Mouse (Mus musculus) hindbrain, embryonic 12.5 days (tissue): Measurements from ENCODE around the gene Mxd3. TPM values are rescaled to one million over a fixed set of nuclear protein-coding genes. Genes with fewer than 3 reads are reported as not detected.
A peak's percentile ranks its signal among the peaks of the same experiment; 100 is the strongest.

Experiments used
- ATAC-seq: fragments of 200-750 bp; cut with Nextera tagmentation; 2 replicates; pipeline ENCODE4 v1.8.0; 2017; ENCODE audit warnings: moderate TSS enrichment; ENCODE audit not compliant: low FRiP score
- H3K27ac ChIP-seq: fragments of 300-500 bp; sonication (generic); 2 replicates; pipeline ENCODE4 v1.5.1; 2016; ENCODE audit warnings: mild to moderate bottlenecking
- H3K27me3 ChIP-seq: fragments of 300-500 bp; sonication (generic); 2 replicates; pipeline ENCODE4 v1.6.1; 2016; ENCODE audit warnings: mild to moderate bottlenecking
- H3K36me3 ChIP-seq: fragments of 300-500 bp; sonication (generic); 2 replicates; pipeline ENCODE4 v1.6.1; 2016; ENCODE audit warnings: mild to moderate bottlenecking
- H3K4me1 ChIP-seq: fragments of 300-500 bp; sonication (generic); 2 replicates; pipeline ENCODE4 v1.6.1; 2016
- H3K4me2 ChIP-seq: fragments of 300-500 bp; sonication (generic); replicated peaks from 2 replicates; pipeline ENCODE4 v1.6.1; 2016; ENCODE audit warnings: mild to moderate bottlenecking
- H3K4me3 ChIP-seq: fragments of 300-500 bp; sonication (generic); 2 replicates; pipeline ENCODE4 v1.5.1; 2016; ENCODE audit warnings: mild to moderate bottlenecking
- H3K9ac ChIP-seq: fragments of 300-500 bp; sonication (generic); 2 replicates; pipeline ENCODE4 v1.6.1; 2016; ENCODE audit warnings: mild to moderate bottlenecking, moderate library complexity
- H3K9me3 ChIP-seq: fragments of 300-500 bp; sonication (generic); replicated peaks from 2 replicates; pipeline ENCODE4 v1.6.1; 2016; ENCODE audit warnings: mild to moderate bottlenecking
- WGBS: fragments of 180-500 bp; shearing (Covaris S2); methylation state at CpG from one replicate; pipeline ENCODE4 v1.1.7; 2016; 5-methylcytosine and 5-hydroxymethylcytosine counted together
- polyA plus RNA-seq: library from polyadenylated mRNA; unstranded; fragments of >200 nt; fragmentation: Nextera tagmentation; extraction: Ambion mirVana; gene quantifications from 2 replicates; pipeline ENCODE4 v1.2.1, GENCODE M21; 2016

The Mxd3 gene
- polyA plus RNA-seq, 1 experiment from 2014 or later: 24.3 TPM

DNA sequence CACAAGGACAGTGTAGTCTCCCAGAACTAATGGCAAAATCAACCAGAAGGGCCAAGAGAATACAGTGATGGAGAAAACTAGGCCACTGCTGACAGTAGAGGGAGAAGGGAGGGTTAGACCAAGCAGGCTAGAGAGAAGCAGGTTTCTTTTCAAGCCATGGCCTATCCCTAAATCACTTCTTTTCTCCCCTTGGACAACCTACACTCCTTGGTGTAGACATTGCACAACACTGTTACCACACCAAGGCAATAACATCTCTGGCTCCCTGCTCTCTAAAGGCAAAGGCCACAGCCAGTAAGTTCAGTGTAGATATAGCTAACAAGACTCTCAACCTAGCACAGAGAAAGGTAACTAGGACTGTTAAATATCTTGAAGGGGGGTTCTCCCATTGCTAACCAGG lies 31.5 kb upstream of the Mxd3 start:
- Histone ChIP-seq H3K27ac (no peak overlapping the region), H3K4me2 (peak overlapping the region; percentile 91), H3K4me1 (peaks cover 19% of the 10 kb centered on the region), H3K27me3 (0 out of 2 replicates have a peak, but pooled peaks cover 5% of the 10 kb centered on the region), H3K36me3 (peaks cover 32% of the 10 kb centered on the region), H3K4me3 (peak overlapping the region; percentile 97), H3K9me3 (no peaks in the 10 kb centered on the region), H3K9ac (peak overlapping the region; percentile 92; the same call in 1 of the 2 replicates)
- no peak for ATAC-seq

DNA sequence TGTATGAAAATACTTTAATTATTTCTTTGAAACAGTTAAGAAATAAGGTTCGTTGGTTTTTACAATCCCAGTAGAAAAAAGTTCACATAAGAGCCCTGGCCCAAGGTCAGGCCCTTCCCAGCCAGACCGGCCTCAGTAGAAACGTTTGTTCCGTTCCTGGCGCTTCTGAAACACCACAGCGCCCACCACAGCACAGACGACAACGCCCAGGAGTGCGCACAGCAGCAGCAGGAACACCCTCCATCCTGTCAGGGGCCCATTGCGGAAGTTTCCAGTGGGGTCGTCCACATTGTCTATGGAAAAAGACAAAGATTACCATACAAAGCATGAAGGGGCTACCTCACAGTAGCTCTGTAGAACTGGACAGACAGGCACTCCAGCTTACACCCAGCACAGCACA lies 17.1 kb upstream of the Mxd3 start:
- no peak overlapping the region for H3K4me3 ChIP-seq
- no peak overlapping the region for H3K9ac ChIP-seq
- H3K27me3 ChIP-seq: no peaks in the 10 kb centered on the region
- no peaks in the 10 kb centered on the region for H3K4me1 ChIP-seq
- no peak for ATAC-seq
- H3K4me2 ChIP-seq: no peak overlapping the region
- 86% methylated on average over 11 of the region's 11 CpGs for whole genome bisulfite sequencing
- H3K9me3 ChIP-seq: no peaks in the 10 kb centered on the region
- H3K36me3 ChIP-seq: peaks cover 75% of the 10 kb centered on the region
- H3K27ac ChIP-seq: no peak overlapping the region

DNA sequence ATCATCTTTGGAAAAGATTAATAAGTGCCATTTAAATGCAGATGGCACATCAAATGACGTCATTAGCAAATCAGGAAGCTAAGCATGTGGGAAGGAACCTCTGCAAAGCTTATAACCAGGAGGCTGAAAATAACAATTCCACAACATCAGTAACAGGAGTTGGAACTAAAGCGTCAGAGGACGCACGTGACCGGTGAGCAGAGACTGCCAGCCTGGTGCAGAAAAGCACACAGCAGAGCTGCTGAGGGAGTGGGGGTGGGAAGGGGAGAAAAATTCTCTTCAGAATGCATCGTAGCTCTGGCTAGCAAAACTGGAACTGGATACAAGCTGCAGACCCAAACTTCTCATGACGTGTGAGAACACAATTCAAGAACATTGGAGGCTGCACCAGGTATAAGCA lies 14.7 kb upstream of the Mxd3 start:
- no peak overlapping the region for H3K4me2 ChIP-seq
- H3K9me3 ChIP-seq: no peaks in the 10 kb centered on the region
- H3K9ac ChIP-seq: no peak overlapping the region
- no peak for ATAC-seq
- 89% methylated on average over 7 of the region's 7 CpGs for WGBS
- no peak overlapping the region for H3K27ac ChIP-seq
- no peak overlapping the region for H3K4me3 ChIP-seq
- H3K36me3 ChIP-seq: peaks cover 56% of the 10 kb centered on the region
- H3K4me1 ChIP-seq: no peaks in the 10 kb centered on the region
- H3K27me3 ChIP-seq: no peaks in the 10 kb centered on the region

DNA sequence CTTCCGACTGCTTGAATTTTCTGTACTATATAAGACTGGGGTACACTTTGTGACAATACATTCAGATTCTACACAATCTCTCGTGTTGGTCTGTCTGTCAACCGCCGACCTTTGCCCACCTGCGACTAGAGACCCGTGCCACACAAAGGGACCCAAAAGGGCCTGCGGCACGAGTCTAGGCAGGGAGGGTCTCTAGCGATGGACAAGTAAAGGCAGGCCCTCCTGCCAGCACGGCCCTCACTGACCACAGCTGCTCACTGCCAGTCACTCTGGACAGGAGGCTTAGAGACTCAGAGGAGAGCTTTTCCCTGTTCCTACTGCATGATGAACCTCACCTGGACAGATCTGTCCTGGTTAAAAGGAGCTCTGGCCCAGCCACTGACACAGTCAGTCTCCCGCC lies 12.8 kb upstream of the Mxd3 start:
- WGBS: 38% methylated on average over 11 of the region's 11 CpGs
- Histone ChIP-seq H3K36me3 (peaks cover 39% of the 10 kb centered on the region), H3K27ac (no peak overlapping the region), H3K4me2 (no peak overlapping the region), H3K4me1 (no peaks in the 10 kb centered on the region), H3K9ac (no peak overlapping the region), H3K27me3 (no peaks in the 10 kb centered on the region), H3K9me3 (no peaks in the 10 kb centered on the region), H3K4me3 (no peak overlapping the region)
- ATAC-seq: no peak

DNA sequence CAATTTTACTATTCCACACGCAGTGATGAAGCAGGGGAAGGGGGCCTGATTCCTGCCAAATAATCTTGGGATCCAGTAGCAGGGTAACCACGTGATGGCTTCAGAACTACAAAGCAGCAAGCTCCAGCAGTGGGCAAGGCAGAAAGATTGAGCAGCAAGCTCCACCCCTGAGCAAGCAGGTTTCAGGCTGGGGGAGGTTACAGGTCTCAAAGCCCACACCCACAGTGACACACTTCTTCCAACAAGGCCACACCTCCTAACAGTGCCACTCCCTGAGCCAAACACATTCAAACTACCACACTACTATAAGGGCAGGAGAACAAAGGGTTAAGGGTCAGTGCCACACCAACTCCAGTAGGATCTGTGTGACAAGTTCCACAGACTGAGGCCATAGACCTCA lies 9.6 kb upstream of the Mxd3 start:
- no peak overlapping the region for H3K4me2 ChIP-seq
- no peak for ATAC-seq
- no peak overlapping the region for H3K27ac ChIP-seq
- H3K9ac ChIP-seq: no peak overlapping the region
- H3K4me3 ChIP-seq: no peak overlapping the region
- H3K9me3 ChIP-seq: no peaks in the 10 kb centered on the region
- WGBS: 40% methylated on average over 2 of the region's 2 CpGs
- no peaks in the 10 kb centered on the region for H3K27me3 ChIP-seq
- H3K36me3 ChIP-seq: peaks cover 7% of the 10 kb centered on the region
- H3K4me1 ChIP-seq: no peaks in the 10 kb centered on the region

DNA sequence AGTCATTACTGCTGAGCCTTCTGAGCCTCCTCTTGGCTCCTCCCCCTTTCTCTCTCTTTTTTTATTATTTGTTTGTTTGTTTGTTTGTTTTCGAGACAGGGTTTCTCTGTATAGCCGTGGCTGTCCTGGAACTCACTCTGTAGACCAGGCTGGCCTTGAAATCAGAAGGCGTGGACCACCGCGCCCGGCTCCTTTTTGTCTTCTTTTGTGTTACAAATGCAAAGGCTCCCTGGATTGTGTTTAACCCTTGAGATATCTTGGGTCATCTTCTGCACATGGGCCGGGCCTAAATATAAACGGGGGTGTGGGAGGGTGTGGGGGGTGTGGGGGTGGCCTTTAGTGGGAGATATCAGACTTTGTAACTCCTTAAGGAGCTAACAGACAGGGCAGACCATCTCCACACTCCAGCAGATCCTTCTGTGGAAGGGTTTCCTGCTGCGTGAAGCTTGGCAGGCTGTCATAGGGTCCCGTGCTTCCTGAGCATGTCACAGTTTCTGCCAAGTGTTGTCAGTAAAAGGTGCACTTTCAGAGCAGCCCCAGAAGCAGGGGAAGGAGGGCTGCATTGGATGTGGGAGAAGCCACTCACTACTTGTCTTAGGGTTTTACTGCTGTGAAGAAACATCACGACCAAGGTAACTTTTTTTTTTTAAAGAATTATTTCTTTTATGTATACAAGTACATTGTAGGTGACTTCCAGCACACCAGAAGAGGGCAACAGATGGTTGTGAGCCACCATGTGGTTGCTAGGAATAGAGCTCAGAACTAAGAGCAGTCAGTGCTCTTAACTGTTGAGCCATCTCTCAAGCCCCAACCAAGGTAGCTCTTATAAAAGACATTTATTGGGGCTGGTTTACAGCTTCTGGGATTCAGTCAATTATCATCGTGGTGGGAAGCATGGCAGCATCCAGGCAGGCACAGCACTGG lies 8.8 kb upstream of the Mxd3 start:
- no peak overlapping the region for H3K9ac ChIP-seq
- no peak overlapping the region for H3K4me2 ChIP-seq
- no peaks in the 10 kb centered on the region for H3K36me3 ChIP-seq
- no peaks in the 10 kb centered on the region for H3K4me1 ChIP-seq
- WGBS: 62% methylated on average over 12 of the region's 12 CpGs
- no peak overlapping the region for H3K4me3 ChIP-seq
- H3K27me3 ChIP-seq: no peaks in the 10 kb centered on the region
- H3K9me3 ChIP-seq: no peaks in the 10 kb centered on the region
- ATAC-seq: no peak
- H3K27ac ChIP-seq: no peak overlapping the region

DNA sequence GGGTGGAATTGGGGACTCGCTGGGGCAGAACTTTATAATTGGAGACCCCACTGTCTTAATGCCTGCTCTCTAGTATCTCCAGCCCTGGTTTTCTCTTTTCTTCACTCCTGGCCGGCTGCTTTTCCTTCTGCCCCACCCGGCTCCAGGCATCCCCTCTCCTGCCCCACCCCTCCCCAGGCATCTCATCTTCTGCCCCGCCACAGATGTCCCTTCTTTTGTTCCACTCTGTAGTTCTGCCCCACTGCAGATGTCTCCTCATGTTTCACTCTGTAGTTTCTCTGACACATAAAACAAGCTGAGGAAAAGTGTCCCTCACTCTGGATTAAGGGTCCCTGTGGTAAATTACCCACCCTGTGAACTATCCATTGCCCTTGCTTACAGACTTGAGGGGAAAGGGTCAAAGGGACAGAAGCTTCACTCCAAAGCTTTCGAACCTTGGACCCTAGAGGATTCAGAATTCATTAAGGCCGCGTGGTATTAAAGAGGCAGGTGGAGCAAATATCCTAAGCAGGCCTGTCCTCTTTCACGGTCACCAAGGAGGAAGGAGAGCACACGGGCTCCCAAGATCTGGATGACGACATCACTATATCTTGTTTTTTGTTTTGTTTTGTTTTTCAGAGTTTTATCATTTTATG lies 7.8 kb upstream of the Mxd3 start:
- Histone ChIP-seq H3K27ac (no peak overlapping the region), H3K9ac (no peak overlapping the region), H3K4me1 (no peaks in the 10 kb centered on the region), H3K4me3 (no peak overlapping the region), H3K9me3 (no peaks in the 10 kb centered on the region), H3K36me3 (no peaks in the 10 kb centered on the region), H3K4me2 (no peak overlapping the region), H3K27me3 (no peaks in the 10 kb centered on the region)
- ATAC-seq: no peak
- WGBS: 67% methylated on average over 9 of the region's 10 CpGs

DNA sequence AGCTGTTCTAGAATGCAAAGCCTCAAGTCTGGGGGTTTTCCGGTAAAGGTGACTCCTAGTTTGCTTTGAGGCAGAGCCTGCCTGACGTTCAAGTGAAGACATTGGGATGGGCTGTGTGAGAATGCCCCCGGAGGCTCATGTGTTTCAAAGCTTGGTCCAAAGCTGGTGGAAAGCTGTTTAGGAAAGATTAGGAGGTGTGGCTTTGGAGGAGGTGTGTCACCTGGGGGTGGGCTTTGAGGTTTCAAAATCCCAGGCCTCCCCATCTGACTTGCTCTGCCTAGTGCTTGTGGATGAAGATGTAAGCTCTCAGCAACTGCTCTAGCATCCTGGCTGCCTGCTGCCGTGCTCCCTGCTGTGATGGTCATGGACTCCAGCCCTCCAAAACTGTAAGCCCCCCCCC lies 6.1 kb upstream of the Mxd3 start:
- Histone ChIP-seq H3K4me2 (no peak overlapping the region), H3K36me3 (no peaks in the 10 kb centered on the region), H3K9me3 (no peaks in the 10 kb centered on the region), H3K27me3 (no peaks in the 10 kb centered on the region), H3K9ac (no peak overlapping the region), H3K4me1 (peaks cover 5% of the 10 kb centered on the region), H3K27ac (no peak overlapping the region), H3K4me3 (no peak overlapping the region)
- WGBS: 91% methylated on average over 4 of the region's 4 CpGs
- no peak for ATAC-seq

DNA sequence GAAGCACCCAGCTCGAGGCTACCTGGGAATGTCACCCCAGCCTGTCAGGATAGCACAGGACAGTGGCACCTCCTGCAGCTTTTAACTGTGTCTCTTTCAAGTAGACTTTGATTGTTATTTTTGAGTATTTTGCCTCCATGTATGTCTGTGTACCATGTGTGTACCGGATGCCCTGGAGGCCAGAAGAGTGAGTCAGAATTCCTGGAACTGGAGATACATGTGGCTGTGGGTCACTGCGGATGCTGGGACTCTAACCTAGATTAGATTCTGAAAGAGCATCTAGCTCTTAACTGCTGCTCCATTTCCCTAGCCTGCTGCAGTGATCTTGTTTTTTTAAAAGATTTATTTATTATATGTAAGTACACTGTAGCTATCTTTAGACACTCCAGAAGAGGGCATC lies 2.7 kb upstream of the Mxd3 start:
- H3K4me2 ChIP-seq: no peak overlapping the region
- H3K36me3 ChIP-seq: no peaks in the 10 kb centered on the region
- ATAC-seq: no peak
- WGBS: 94% methylated on average over 3 of the region's 3 CpGs
- no peaks in the 10 kb centered on the region for H3K27me3 ChIP-seq
- H3K9ac ChIP-seq: no peak overlapping the region
- no peak overlapping the region for H3K4me3 ChIP-seq
- no peaks in the 10 kb centered on the region for H3K9me3 ChIP-seq
- peaks cover 30% of the 10 kb centered on the region for H3K4me1 ChIP-seq
- H3K27ac ChIP-seq: no peak overlapping the region

DNA sequence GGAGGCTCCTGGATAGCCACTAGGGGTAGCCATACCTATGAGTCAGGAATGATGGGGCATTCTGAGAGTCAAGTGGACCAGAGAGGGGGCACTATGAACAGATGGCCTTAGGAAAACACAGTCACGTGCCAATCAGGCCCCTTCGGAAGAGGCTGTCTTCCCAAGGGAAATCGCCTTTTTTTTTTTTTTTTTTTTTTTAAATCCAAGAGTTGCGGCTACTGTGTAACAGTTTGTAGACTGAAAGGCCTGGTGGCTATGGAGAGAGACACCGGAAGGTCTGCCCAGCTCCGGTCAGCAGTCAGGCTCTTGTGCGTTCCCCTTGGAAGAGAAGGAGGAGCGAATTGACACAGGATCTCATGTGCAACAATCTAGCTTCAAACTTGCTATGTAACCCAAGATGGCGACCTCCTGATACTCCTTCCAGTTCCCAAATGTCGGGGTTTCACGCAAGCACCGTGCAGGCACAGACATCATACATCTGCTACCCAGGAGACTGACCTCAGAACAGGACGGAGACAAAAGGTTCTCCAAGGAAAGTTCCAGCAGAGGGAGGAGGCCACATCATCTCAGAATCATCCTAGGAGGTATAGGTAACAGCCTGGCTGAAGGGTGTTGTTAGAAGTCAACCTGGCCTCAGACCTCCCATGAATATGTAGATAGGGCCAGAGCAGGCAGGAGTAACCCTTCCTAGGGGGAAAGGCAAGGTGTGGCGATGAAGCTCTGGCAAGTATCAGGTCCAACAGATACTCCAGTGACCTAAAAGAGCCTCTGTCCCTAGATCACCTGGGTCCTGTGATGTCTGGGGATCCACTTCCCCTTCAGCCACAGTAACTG lies 1.2 kb upstream of the Mxd3 start:
- 38% methylated on average over 14 of the region's 14 CpGs for WGBS
- no peak for ATAC-seq
- Histone ChIP-seq H3K36me3 (peaks cover 5% of the 10 kb centered on the region), H3K27ac (peak overlapping the region; percentile 89), H3K9me3 (no peaks in the 10 kb centered on the region), H3K27me3 (no peaks in the 10 kb centered on the region), H3K9ac (peak overlapping the region; percentile 74), H3K4me1 (peaks cover 34% of the 10 kb centered on the region), H3K4me3 (peak overlapping the region; percentile 74), H3K4me2 (peak overlapping the region; percentile 92)

DNA sequence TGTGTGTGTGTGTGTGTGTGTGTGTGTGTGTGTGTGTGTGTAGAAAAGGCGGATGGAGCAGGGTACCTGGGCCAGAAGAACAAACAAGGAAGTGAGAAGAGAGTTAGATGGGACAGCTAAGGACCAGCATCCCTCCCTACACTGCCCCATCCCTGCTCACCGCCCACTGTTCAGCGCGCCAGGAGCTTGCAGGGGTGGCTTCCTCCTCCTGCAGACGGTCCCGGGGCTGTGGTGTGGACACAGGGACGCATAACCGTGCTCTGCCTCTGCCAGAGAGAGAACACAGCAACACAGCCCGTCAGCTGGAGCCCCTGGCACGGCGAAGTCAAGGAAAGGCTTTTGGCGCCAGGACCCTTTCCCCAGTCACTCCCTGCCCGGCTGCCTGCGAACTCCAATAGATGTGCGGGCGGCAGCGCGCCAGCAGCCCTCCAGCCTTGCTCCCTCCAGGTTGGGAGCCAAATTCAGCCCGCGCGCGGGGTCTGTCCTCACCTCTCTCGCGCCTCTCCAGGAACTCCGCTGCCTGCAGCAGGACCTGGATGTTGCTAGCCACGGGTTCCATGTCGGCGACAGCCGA lies 427 bp downstream of the Mxd3 start:
- WGBS: under 1% methylated on average over 28 of the region's 29 CpGs
- Histone ChIP-seq H3K4me3 (peak overlapping the region; percentile 74), H3K4me1 (peaks cover 34% of the 10 kb centered on the region), H3K36me3 (peaks cover 18% of the 10 kb centered on the region), H3K27me3 (no peaks in the 10 kb centered on the region), H3K4me2 (peak overlapping the region; percentile 92), H3K9me3 (no peaks in the 10 kb centered on the region), H3K9ac (peak overlapping the region; percentile 74), H3K27ac (peak overlapping the region; percentile 89)
- peak; percentile 35 for ATAC-seq

DNA sequence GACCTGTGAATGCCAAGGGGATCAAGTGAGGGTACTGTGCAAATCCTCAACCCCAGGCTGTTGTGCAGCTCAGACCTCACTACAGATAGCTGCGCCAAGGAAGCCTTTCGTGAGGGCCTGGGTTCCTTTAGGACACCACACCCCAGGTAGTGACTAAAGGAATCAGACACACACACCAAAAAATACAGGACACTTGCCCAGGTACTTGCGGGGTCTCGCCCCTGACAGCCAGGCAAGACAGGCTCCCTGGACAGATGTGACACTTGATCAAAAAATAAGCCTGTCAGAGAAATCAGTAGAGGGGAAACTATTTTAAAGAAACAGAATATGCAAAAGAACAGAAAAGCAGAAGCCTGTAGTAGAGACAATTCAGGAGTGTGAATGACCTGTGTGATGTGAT lies 982 bp downstream of the Mxd3 start:
- H3K27ac ChIP-seq: no peak overlapping the region
- H3K4me3 ChIP-seq: peak overlapping the region; percentile 74

More for the DNA sequence above, 982 bp downstream of the Mxd3 start:
- peaks cover 24% of the 10 kb centered on the region for H3K36me3 ChIP-seq
- H3K4me2 ChIP-seq: peak overlapping the region; percentile 92
- no peaks in the 10 kb centered on the region for H3K27me3 ChIP-seq
- H3K9me3 ChIP-seq: no peaks in the 10 kb centered on the region
- peak overlapping the region; percentile 74 for H3K9ac ChIP-seq
- 83% methylated on average over 4 of the region's 4 CpGs for WGBS
- peaks cover 38% of the 10 kb centered on the region for H3K4me1 ChIP-seq
- no peak for ATAC-seq
